Mouse (Mus musculus): ENCODE data around the gene Spred2.

Spred2 gene

DNA sequence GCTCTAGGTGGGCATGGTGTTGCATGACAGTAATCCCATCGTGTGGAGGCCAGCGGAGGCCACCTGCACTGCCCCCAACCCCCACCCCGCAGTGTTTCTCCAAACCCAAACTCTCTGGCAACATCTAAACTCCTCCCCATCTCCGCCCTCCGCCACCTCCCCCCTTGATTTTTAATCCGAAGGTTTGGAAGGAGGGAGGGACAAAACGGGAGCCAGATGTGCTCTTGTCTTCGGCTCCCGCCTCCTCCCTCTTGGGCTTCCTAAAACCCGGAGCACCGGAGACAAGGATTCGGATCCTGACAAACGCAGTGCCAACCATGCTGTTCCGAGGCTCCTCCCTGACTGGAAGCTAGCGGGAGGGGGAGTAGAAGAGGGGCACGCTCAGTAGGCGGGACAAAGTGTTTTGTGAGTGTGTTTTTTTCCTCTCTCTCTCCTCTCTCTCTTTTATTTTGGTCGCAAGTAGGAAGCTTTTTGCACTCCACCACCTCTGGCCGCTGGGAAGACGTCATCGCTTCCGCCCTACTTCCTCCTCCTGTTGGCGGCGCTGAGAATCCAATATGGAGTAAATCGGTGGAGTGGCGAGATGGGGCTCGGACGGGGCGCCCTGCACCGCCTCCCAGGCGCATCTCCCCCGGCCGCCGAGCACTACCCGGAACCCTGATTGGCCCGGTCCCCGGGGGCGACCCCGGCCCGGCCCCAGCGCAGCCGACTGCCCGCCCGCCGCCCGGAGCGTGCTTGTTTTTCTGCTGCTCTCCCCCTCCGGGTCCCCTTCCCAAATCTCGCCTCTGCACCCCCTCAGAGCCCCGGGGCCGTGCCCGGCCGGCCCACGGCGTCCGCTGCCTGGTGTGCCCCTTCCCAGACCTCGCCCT lies at the start of gene Spred2:
Gene Spred2 (plus strand): TSS at position 488 of the 869 bp plus-strand sequence.
- in situ Hi-C loops (cut with MboI), result no loop called here

DNA sequence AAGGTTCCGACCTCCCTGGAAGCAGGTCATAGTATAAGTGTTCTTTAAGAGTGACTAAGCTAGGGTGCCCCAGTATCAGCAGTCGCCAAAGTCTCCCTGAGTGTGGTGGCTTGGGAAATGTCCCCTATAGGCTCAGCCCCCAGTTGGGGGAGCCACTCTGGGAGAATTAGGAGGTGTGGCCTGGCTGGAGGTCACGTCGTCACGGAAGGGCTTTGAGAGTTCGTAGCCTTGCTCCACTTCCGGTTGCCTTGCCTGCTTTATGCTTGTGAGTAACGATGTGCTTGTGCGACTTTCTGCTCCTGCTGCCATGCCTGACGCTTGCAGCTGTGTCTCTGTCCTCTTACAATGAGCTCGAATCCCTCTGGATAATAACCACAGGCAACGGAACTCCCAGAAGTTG lies 48.6 kb upstream of the Spred2 start:
- in situ Hi-C loops (cut with MboI), result no loop called here

DNA sequence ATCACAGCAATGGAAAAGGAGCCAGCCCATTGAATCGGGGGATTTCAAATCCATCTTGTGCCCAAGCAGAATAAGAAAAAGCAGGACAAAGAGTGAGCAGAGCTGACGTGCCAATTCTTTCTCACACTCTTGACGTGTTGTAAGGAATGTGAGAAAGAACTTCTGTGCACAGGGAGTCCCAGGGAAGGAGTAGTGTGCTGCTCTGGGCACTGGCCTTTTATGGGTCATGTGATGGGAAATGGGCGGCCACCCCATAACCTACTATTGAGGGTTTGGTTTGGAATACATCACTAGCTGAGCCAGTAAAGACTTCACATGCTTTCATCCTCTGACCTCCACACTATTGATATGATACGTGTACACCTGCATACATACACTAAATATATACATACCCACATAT lies 48.2 kb upstream of the Spred2 start:
- in situ Hi-C loops (cut with MboI), result no loop called here

DNA sequence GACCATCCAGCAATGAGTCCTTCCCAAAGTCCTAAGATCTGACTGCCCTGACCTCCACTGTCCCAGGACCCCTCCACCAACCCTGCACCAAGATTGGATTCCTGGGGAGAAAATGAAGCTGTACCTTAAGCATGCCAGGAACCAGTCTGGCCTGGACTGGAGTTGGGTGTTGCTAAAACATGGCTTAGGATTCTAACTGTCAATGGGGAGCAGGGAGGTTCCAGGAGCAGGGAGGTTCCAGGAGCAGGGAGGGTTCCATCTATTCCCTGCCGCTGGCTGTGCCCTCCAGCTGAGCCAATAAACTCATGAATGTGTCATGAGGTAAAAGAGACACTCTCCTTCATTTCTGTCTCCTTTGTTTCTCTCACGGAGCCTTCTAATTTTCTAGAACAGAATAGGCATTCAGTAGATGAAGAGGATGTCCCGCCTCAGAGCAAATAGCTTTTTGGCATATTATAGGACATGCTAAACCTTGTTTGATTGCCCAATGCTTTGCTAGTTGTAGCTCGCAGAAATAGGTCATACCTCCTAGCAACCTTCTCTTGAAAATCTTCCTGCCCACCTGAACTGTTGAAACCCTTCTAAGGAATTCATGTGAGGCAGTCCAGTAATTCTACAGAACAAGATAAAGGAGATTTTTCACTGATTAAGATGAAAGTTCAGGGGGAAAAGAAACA lies 46.8 kb upstream of the Spred2 start:
- in situ Hi-C loops (cut with MboI), result no loop called here

DNA sequence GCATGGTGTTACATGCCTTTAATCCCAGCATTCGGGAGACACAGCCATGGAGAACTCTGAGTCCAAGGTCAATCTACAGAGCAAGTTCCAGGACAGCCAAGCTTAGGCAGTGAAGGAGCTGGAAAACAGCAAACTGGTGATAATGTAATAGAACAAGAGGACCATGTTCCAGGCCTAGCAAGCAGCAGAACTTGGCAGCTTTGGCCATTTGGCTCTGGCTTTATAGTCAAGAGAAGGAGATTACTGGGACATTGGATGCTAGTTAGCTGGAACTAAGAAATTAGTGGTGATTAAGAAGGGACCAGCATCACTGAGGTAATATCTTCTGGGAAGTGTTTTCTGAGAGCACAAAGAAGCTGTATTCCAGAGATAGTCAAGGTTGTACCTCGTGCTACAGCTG lies 42.8 kb upstream of the Spred2 start:
- in situ Hi-C loops (cut with MboI), result no loop called here

DNA sequence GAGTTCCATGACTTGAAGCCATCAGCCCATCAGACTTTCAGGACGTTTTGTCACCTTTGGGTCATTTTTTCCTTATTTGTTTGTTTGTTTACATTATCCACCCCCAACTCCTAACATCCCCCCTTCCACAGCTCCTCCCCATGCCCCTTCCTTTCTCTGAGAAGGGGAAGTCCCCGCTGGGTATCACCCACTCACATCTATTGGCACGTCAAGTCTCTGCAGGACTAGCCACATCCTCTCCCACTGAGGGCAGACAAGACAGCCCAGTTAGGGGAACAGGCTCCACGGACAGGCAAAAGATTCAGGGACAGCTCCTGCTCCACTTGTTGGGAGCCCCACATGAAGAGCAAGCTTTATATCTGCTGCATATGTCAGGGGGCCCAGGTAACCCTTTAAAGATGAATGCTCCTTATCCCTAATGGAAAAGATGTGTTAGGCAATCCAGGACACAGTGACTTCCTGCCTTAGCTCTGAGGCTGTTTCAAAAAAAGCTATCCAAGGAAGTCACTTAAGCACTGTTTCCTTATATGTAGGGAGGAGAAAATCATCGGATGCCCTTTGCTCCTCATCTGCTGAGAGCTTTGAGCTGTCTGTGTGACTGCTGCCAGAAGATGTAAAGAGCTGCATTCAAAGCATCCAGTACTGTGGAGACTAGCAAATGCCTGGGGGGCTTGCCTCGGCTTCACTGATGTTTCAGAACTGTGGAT lies 33.3 kb upstream of the Spred2 start:
- in situ Hi-C loops (cut with MboI), result no loop called here

DNA sequence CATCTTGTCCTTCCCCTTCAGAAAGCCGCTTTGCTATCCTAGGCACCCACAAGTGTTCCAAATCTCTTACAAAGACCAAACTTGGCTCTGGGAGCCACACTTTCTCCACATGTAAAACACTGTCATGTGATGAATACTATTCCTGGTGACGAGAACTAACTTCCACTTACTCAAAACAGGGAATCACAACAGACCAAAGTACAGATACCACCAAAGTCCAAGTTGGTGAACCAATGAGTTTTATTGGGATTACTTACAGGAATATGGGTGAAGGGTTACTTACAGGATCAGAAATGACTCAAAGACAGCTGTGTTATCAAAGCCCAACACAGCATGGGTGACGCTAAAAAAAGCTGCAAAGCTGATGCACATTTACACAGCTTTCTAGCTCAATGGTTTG lies 30.9 kb upstream of the Spred2 start:
- in situ Hi-C loops (cut with MboI), result no loop called here

DNA sequence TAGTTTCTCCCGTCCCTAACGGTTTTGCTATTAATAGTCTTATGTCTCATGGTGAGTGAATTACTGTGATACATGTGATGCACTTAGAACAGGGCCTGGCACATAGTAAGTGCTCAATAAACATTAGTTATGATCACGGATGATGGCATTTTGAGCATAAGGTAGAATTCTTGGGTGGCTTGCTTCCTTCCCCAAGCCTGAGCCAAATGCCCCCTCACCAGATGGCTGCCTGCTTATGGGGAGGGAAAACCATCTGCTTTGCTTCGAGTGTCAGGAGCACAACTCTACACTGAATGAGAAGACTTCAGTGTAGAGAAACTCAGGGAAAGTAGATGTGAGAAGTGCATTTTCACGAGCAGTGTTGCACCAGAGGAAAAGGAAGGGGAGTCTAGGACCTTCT lies 24.6 kb upstream of the Spred2 start:
- in situ Hi-C loops (cut with MboI), result no loop called here

DNA sequence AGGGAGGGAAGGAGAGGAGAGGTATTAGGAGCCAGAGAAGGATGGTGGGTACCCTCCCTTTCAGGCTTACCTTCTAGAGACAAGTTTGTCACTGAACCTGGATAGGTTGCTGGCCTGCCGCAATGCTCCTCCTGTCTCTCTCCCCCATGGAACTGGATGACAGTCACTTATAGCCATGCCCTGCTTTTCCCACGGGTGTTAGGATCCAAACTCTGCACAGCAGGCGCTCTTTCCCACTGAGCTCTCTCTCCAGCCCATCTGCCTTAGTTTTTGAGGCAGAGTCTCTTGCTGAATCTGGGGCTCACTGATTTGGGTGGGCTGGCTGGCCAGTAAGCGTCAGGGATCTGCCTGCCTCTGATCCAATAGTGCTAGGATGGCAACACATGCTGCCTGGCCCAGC lies 23.5 kb upstream of the Spred2 start:
- in situ Hi-C loops (cut with MboI), result no loop called here

DNA sequence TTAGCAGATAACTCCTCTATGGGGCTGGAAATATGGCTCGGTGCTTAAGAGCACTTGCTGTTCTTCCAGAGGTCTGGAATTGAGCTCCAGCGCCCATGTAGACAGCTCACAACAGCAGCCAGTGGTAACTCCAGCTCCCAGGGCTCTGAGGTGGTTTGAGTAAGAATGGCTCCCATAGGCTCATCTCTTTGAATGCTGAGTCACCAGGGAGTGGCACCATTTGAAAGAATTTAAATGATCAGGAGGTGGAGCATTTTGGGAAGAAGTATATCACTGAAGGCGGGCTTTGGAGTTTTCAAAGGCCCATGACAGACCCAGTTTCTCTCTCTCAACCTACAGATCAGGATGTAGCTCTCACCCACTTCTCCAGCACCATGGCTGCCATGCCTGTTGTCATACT lies 13.0 kb upstream of the Spred2 start:
- in situ Hi-C loops (cut with MboI), result no loop called here

DNA sequence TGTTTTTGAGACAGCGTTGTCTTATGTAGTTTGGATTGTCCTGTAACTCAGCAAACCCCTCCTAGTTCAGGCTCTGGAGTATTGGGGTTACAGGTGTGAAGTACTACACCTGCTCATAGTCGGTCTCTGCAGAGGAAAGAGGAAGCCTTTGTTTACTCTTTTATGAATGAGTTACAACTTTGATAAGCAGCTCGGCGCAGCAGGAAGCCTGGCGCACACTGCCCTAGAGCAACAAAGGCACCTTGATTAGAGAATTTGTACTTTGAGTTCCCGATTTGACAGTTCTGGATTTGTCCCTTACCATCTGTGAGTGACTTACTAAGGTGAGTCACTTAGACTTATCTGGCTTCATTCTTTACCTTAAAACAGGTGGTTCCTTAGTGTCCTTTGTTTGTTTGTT lies 12.0 kb upstream of the Spred2 start:
- in situ Hi-C loops (cut with MboI), result no loop called here

DNA sequence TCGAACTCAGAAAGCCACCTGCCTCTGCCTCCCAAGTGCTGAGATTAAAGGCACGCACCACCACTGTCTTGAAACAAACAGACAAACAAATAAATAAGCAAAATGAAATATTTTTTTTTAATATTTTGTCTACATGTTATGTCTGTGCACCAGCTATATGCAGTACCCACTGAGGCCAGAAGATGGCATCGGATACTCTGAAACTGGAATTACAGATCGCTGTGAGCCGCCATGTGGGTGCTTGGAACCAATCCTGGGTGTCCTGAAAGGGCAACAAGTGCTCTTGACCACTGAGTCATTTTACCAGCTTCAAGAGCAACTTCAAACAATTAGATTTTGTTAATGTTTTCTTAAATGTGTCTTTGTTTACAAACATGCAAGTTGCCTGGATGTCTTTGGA lies 11.5 kb upstream of the Spred2 start:
- in situ Hi-C loops (cut with MboI), result no loop called here

DNA sequence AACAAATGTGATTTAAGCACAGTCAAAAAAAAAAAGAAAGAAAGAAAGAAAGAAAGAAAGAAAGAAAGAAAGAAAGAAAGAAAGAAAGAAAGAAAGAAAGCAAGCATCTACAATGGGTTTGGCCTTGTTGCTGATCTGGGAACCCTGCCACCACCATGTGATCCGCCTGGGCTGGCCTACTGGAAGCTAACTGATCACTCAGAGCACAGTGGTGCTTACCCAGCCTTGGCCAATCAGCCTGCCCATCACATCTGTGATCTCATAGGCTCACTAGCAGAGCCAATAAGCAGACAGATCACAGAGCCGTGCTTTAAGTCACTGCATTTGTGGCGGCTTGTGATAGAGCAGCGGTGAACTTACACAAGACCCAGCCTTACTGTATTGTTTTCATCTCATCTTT lies 10.4 kb upstream of the Spred2 start:
- in situ Hi-C loops (cut with MboI), result no loop called here

DNA sequence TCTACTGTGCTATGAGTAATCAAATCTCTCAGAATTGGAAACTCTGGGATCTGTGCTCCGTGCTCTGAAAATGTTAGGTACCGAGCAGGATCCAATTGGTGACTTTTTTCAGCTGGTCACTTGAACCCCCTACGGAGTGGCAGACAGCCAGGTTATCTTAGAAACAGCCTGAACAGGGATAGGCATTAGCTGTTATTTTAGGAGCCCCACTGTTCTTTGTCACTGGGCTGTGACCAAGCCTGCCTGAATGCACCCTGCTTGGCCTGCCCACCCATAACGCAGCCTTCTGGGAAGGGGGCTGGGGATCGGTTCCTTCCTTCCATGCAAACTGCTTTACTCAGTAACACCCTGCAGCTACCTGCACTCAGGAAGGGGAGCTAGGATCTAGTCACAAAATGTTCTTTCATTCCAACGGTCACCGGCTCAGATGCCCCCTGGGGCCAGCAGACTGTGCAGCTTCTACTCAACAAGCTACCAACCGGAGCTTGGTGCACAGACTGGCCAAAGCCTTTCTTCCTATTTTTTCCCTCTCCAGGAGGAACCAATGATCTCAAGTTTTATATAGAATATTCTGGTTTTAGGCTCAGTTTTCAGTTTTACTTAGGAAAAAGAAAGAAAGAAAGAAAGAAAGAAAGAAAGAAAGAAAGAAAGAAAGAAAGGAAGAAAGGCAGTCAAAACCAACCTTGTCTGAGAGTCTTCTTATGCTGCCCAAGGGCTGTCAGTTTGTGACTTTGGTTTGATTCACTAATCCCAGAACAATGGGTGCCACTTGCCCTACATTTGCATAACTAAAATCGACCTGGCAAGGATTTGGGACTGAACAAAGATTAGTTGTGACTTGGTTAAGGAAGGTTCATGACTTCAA lies 6.6 kb upstream of the Spred2 start:
- in situ Hi-C loops (cut with MboI), result no loop called here

DNA sequence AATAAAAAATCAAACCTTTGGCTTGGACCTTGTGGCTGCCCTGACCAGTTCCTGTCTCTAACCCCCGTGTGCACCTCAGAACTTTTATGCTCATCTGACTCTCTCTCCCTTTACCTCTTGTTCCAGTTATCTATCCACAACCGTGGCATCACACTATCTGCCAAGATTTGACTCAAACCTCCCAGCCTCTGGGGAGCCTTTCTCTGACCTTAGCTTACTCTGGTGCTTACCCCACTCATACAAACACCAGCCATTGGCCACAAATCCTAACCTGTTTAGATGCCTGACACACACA lies 6.0 kb upstream of the Spred2 start:
- in situ Hi-C loops (cut with MboI), result no loop called here

DNA sequence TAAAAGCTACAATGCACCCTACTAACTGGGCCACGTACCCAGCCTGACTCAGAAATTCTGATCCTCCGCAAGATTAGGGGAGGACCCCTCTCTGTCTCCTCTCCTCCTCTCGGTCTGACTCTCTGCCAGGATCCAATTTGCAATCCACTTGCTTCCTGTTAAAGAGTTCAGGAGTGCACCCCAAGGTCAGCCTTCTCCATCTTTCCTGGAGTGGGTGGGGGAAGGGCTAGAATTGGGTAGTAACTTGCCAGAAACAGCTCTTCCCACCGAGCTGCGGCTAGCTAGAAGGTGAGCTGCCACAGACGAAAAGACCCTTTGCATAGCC lies 4.8 kb upstream of the Spred2 start:
- in situ Hi-C loops (cut with MboI), result no loop called here

DNA sequence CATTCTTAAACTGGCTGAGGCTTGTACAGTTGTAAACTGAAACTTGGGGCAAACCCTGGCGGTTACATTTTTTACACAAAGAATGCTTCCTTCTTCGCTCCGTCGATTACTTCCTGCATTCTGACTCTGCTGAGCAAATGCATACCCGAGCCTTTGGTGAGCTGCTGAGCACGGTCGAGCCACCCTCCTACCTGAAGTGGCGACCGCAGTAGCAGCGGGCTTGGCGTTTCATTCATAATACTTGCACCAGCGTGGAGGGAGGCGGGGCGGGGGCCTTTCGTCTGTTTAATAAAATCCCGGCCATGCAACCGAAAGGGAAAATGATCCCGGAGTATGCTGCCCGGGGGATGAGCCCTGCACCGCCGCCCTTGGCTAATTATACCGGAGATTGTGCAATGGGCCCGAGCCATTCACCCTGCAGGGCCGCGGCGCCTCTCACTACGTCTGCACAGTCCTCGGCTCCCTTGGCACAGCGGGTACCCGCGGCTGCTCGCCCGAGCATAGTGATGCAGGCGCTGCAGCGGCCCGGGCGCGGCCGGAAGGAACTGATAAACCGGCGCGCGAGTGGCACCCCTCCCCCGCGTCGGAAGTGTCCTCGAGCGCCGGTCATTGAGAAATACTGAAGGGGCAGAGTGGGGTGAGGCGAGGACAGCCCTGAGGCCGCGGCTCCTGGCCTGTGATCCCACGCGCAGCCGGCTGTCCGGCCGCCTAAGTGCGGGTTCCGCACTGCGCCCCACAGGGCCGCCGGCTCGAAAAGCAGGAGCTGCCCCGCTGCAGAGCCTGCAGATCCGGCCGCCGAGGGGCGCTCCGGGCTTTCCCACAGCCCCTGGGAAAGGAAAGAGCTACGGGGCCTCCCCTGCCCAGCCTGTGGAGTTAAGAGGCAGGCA lies 4.1 kb upstream of the Spred2 start:
- in situ Hi-C loops (cut with MboI), result no loop called here

DNA sequence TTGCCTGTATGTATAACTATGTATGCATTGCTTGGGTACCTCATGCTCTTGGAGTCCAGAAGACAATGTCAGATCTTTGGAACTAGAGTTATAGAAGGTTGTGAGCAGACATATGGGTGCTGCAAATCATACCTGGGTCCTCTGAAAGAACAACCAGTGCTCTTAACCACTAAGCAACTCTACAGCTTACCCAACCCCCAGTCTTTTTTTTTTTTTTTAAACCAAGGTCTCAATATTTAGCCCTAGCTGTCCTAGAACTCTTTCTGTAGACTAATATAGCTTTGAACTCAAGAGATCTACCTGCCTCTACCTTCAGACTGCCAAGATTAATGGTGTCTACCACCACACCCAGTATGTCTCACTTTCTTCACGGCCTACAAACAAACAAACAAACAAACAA lies 2.5 kb upstream of the Spred2 start:
- in situ Hi-C loops (cut with MboI), result no loop called here

DNA sequence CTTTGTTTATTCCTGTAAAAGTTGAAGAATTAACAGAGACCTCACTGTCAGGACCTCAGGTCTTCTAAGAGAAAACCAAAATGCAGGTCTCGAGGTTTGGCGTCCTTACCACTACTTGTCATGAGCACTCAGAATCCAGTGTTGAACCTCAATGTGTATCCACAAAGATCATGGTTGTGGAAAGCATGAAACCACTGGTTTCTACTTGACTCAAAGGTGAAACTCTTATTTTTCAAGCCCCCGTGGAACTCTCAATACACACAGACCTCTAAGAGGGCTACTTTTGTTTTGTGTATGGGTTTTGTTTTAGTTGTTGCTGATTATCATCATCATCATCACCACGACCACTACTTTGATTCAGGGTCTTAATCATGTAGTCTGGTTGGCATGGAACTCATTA lies 2.0 kb upstream of the Spred2 start:
- in situ Hi-C loops (cut with MboI), result no loop called here

DNA sequence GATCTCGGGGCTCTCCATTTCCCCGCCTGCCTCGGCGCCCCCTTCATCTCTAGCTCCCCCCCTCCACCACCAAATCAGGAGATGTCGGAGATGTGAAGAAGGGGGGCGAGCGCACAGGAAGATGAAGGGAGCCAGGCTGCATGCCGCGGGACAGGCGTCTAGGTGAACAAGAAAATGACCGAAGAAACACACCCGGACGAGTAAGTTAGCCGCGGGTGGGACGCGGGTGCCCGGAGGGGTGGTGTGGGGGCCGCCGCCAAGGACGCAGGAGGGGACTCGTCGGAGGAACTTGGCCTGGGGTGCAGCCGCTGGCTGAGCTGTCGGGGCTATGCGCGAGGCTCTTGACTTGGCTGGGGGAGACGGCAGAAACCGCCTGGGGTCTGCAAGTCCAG lies 578 bp downstream of the Spred2 start:
- in situ Hi-C loops (cut with MboI), result loop anchor here (5.0 kb wide), 1 partner anchor 43 kb away; no protein-coding TSS in a partner anchor

All from mature B cell (primary cell).